Mouse (Mus musculus): ENCODE results near the gene Rnf43. TPM values are rescaled to one million over a fixed set of nuclear protein-coding genes. Genes with fewer than 3 reads are reported as not detected.

Rnf43 gene
- total RNA-seq, 2 experiments from 2014 or later, result 0.15 to 0.38 TPM

- DNase-seq, result no peak
- intact Hi-C loops (cut with DNase I), result no loop called here
Measured at GRCm38 (mm10) chr11:87707570-87707969, 45.0 kb downstream of the Rnf43 start.

- DNase-seq, result no peak
- intact Hi-C loops (cut with DNase I), result no loop called here
Measured at GRCm38 (mm10) chr11:87708979-87709378, 46.5 kb downstream of the Rnf43 start.

- intact Hi-C loops (cut with DNase I), result no loop called here
- no peak for DNase-seq
Measured at GRCm38 (mm10) chr11:87709513-87710261, 47.2 kb downstream of the Rnf43 start.

- no peak for DNase-seq
- intact Hi-C loops (cut with DNase I), result no loop called here
Measured at GRCm38 (mm10) chr11:87710262-87710615, 47.7 kb downstream of the Rnf43 start.

- DNase-seq, result no peak
- intact Hi-C loops (cut with DNase I), result no loop called here
Measured at GRCm38 (mm10) chr11:87712188-87712587, 49.7 kb downstream of the Rnf43 start.

- no peak for DNase-seq
- intact Hi-C loops (cut with DNase I), result no loop called here
Measured at GRCm38 (mm10) chr11:87715999-87716398, 53.5 kb downstream of the Rnf43 start.

- intact Hi-C loops (cut with DNase I), result no loop called here
- DNase-seq, result no peak
Measured at GRCm38 (mm10) chr11:87719526-87719925, 57.0 kb downstream of the Rnf43 start.

- DNase-seq, result no peak
- intact Hi-C loops (cut with DNase I), result no loop called here
Measured at GRCm38 (mm10) chr11:87720324-87720723, 57.8 kb downstream of the Rnf43 start.

- DNase-seq, result no peak
- intact Hi-C loops (cut with DNase I), result no loop called here
Measured at GRCm38 (mm10) chr11:87720839-87721238, 58.3 kb downstream of the Rnf43 start.

- intact Hi-C loops (cut with DNase I), result no loop called here
Measured at GRCm38 (mm10) chr11:87722168-87722567, 59.6 kb downstream of the Rnf43 start.

GRCm38 (mm10) chr11:87722891-87723290, 60.4 kb downstream of the Rnf43 start:
- intact Hi-C loops (cut with DNase I), result no loop called here
- no peak for DNase-seq

More at GRCm38 (mm10) chr11:87722168-87722567, 59.6 kb downstream of the Rnf43 start:
- DNase-seq, result no peak

GRCm38 (mm10) chr11:87725515-87725914, 63.0 kb downstream of the Rnf43 start:
- intact Hi-C loops (cut with DNase I), result no loop called here
- DNase-seq, result no peak

- no peak for DNase-seq
- intact Hi-C loops (cut with DNase I), result no loop called here
Measured at GRCm38 (mm10) chr11:87725964-87726562, 63.5 kb downstream of the Rnf43 start.

- DNase-seq, result no peak
- intact Hi-C loops (cut with DNase I), result no loop called here
Measured at GRCm38 (mm10) chr11:87727021-87727420, 64.5 kb downstream of the Rnf43 start.

GRCm38 (mm10) chr11:87727471-87727870, 64.9 kb downstream of the Rnf43 start:
- DNase-seq, result no peak
- intact Hi-C loops (cut with DNase I), result no loop called here

- no peak for DNase-seq
Measured at GRCm38 (mm10) chr11:87728850-87729592, 66.5 kb downstream of the Rnf43 start.

GRCm38 (mm10) chr11:87729593-87730185, 67.2 kb downstream of the Rnf43 start:
- intact Hi-C loops (cut with DNase I), result no loop called here
- DNase-seq, result no peak

More at GRCm38 (mm10) chr11:87728850-87729592, 66.5 kb downstream of the Rnf43 start:
- intact Hi-C loops (cut with DNase I), result no loop called here

GRCm38 (mm10) chr11:87730652-87731310, 68.3 kb downstream of the Rnf43 start:
- no peak for DNase-seq
- intact Hi-C loops (cut with DNase I), result no loop called here

GRCm38 (mm10) chr11:87734346-87734745, 71.8 kb downstream of the Rnf43 start:
- intact Hi-C loops (cut with DNase I), result no loop called here
- no peak for DNase-seq

- intact Hi-C loops (cut with DNase I), result loop anchor here (5.0 kb wide), 1 partner anchor 143 kb away; the partner anchor contains the start of gene Mtmr4
- no peak for DNase-seq
Measured at GRCm38 (mm10) chr11:87735691-87736090, 73.2 kb downstream of the Rnf43 start.
